Mouse (Mus musculus): Measurements from ENCODE around the gene Hap1. TPM values are rescaled to one million over a fixed set of nuclear protein-coding genes. Genes with fewer than 3 reads are reported as not detected.

The Hap1 gene
- total and polyA plus RNA-seq, 3 experiments: 6.6 to 34.8 TPM; not detected in 1

- Histone ChIP-seq H3K27ac (ENCODE audit: control insufficient read depth, low read depth, low read length) (no peak overlapping the region), H3K9me3 (replicated peaks; ENCODE audit: insufficient read depth, low read length) (no peaks in the 10 kb centered on the region), H3K79me2 (ENCODE audit: control insufficient read depth, insufficient read depth, low read length, poor library complexity) (no peaks in the 10 kb centered on the region; the same call in 1 of the 2 replicates), H3K4me1 (ENCODE audit: control insufficient read depth in 1 of 2, insufficient read depth in 2 of 2, low read length in 2 of 2) (peaks cover 0 to 4% of the 10 kb centered on the region in 2 experiments; a peak in 1 of 4 replicates), H3K4me3 (ENCODE audit: control insufficient read depth in 1 of 2, insufficient read depth in 1 of 2, low read depth in 2 of 2, low read length in 2 of 2) (no peak overlapping the region), H3K9ac (ENCODE audit: control insufficient read depth, low read depth, low read length, poor library complexity, severe bottlenecking) (no peak overlapping the region), H3K36me3 (ENCODE audit: control insufficient read depth in 1 of 2, insufficient read depth in 2 of 2, low read length in 2 of 2) (no peaks in the 10 kb centered on the region), H3K27me3 (ENCODE audit: control insufficient read depth in 1 of 2, insufficient read depth in 2 of 2, low read length in 2 of 2) (peaks cover 0 to 1% of the 10 kb centered on the region in 2 experiments; a peak in 2 of 4 replicates)
- TF ChIP-seq HCFC1 (IDR thresholded peaks at IDR 0.05; ENCODE audit: low read depth, low read length) (no peak), RAD21 (IDR thresholded peaks at IDR 0.05; ENCODE audit: low read depth, low read length) (no peak), SIN3A (IDR thresholded peaks at IDR 0.05; ENCODE audit: low read length) (no peak), CHD1 (IDR thresholded peaks at IDR 0.05; ENCODE audit: low read depth, low read length) (no peak), CTCF (IDR thresholded peaks at IDR 0.05 in 2 of 3, conservative IDR thresholded peaks at IDR 0.05 in 1 of 3; ENCODE audit: control insufficient read depth in 1 of 3, insufficient read depth in 1 of 3, low read depth in 2 of 3, low read length in 3 of 3, poor library complexity in 1 of 3, severe bottlenecking in 1 of 3) (peak; percentile 18 to 29 (median 19); a peak in 2 of 6 replicates), GATA1 (IDR thresholded peaks at IDR 0.05; ENCODE audit: low read depth, low read length) (no peak), ZC3H11A (IDR thresholded peaks at IDR 0.05; ENCODE audit: low read depth, low read length) (no peak), KAT2A (conservative IDR thresholded peaks at IDR 0.05; ENCODE audit: low read depth, low read length) (no peak)
- DNase-seq (ENCODE audit: low read depth, low spot score): peak; percentile 27
These were observed 4.2 kb upstream of the Hap1 start for GRCm38 (mm10) chr11:100360175-100360574.

GRCm38 (mm10) chr11:100357408-100357807 is 1.5 kb upstream of the Hap1 start:
- TF ChIP-seq MYB (IDR thresholded peaks at IDR 0.05; ENCODE audit: low read depth, low read length) (no peak), CTCF (IDR thresholded peaks at IDR 0.05 in 2 of 3, conservative IDR thresholded peaks at IDR 0.05 in 1 of 3; ENCODE audit: control insufficient read depth in 1 of 3, insufficient read depth in 1 of 3, low read depth in 2 of 3, low read length in 3 of 3, poor library complexity in 1 of 3, severe bottlenecking in 1 of 3) (peak in 2 of 3 experiments; percentile 27 to 41; a peak in 2 of 6 replicates), MYC (IDR thresholded peaks at IDR 0.05; ENCODE audit: low read depth, low read length) (no peak)
- DNase-seq (ENCODE audit: low read depth, low spot score): peak; percentile 65
- peaks cover 0 to 12% of the 10 kb centered on the region in 2 experiments; a peak in 2 of 4 replicates for H3K4me1 ChIP-seq (ENCODE audit: control insufficient read depth in 1 of 2, insufficient read depth in 2 of 2, low read length in 2 of 2)
- no peaks in the 10 kb centered on the region for H3K9me3 ChIP-seq (replicated peaks; ENCODE audit: insufficient read depth, low read length)
- no peak overlapping the region for H3K27ac ChIP-seq (ENCODE audit: control insufficient read depth, low read depth, low read length)
- H3K9ac ChIP-seq (ENCODE audit: control insufficient read depth, low read depth, low read length, poor library complexity, severe bottlenecking): no peak overlapping the region
- no peaks in the 10 kb centered on the region for H3K36me3 ChIP-seq (ENCODE audit: control insufficient read depth in 1 of 2, insufficient read depth in 2 of 2, low read length in 2 of 2)
- H3K4me3 ChIP-seq (ENCODE audit: control insufficient read depth in 1 of 2, insufficient read depth in 1 of 2, low read depth in 2 of 2, low read length in 2 of 2): no peak overlapping the region
- no peaks in the 10 kb centered on the region; the same call in 1 of the 2 replicates for H3K79me2 ChIP-seq (ENCODE audit: control insufficient read depth, insufficient read depth, low read length, poor library complexity)
- H3K27me3 ChIP-seq (ENCODE audit: control insufficient read depth in 1 of 2, insufficient read depth in 2 of 2, low read length in 2 of 2): peaks cover 0 to 1% of the 10 kb centered on the region in 2 experiments; a peak in 2 of 4 replicates

GRCm38 (mm10) chr11:100356819-100357211 is 887 bp upstream of the Hap1 start:
- Histone ChIP-seq H3K9me3 (replicated peaks; ENCODE audit: insufficient read depth, low read length) (no peaks in the 10 kb centered on the region), H3K4me1 (ENCODE audit: control insufficient read depth in 1 of 2, insufficient read depth in 2 of 2, low read length in 2 of 2) (peaks cover 0 to 12% of the 10 kb centered on the region in 2 experiments; a peak in 2 of 4 replicates), H3K79me2 (ENCODE audit: control insufficient read depth, insufficient read depth, low read length, poor library complexity) (no peaks in the 10 kb centered on the region; the same call in 1 of the 2 replicates), H3K36me3 (ENCODE audit: control insufficient read depth in 1 of 2, insufficient read depth in 2 of 2, low read length in 2 of 2) (no peaks in the 10 kb centered on the region), H3K27me3 (ENCODE audit: control insufficient read depth in 1 of 2, insufficient read depth in 2 of 2, low read length in 2 of 2) (peaks cover 0 to 1% of the 10 kb centered on the region in 2 experiments; a peak in 2 of 4 replicates), H3K4me3 (ENCODE audit: control insufficient read depth in 1 of 2, insufficient read depth in 1 of 2, low read depth in 2 of 2, low read length in 2 of 2) (peak overlapping the region; percentile 80 to 93), H3K9ac (ENCODE audit: control insufficient read depth, low read depth, low read length, poor library complexity, severe bottlenecking) (peak overlapping the region; percentile 69), H3K27ac (ENCODE audit: control insufficient read depth, low read depth, low read length) (peak overlapping the region; percentile 25; the same call in 1 of the 2 replicates)
- peak; percentile 64 for DNase-seq (ENCODE audit: low read depth, low spot score)
- no peak for TF ChIP-seq MXI1 (IDR thresholded peaks at IDR 0.05; ENCODE audit: low read depth, low read length)
- 0 out of 2 replicates have a peak, but pooled peaks have one; percentile 8 for TF ChIP-seq TBP (IDR thresholded peaks at IDR 0.05; ENCODE audit: low read depth, low read length)
- 0 out of 4 replicates have a peak, but pooled peaks of 1 of the 2 experiments have one; percentile 25 for TF ChIP-seq EP300 (IDR thresholded peaks at IDR 0.05; ENCODE audit: low read depth in 1 of 2, low read length in 2 of 2)
